Mouse (Mus musculus) frontal cortex, adult (tissue): ENCODE data around the gene Hoxc12.

Experiments used
- ATAC-seq: cut with Nextera tagmentation; 2 replicates; pipeline ENCODE4 v1.9.2; 2017; ENCODE audit warnings: mild to moderate bottlenecking, moderate library complexity, mixed read lengths; ENCODE audit not compliant: low TSS enrichment

The Hoxc12 gene

DNA sequence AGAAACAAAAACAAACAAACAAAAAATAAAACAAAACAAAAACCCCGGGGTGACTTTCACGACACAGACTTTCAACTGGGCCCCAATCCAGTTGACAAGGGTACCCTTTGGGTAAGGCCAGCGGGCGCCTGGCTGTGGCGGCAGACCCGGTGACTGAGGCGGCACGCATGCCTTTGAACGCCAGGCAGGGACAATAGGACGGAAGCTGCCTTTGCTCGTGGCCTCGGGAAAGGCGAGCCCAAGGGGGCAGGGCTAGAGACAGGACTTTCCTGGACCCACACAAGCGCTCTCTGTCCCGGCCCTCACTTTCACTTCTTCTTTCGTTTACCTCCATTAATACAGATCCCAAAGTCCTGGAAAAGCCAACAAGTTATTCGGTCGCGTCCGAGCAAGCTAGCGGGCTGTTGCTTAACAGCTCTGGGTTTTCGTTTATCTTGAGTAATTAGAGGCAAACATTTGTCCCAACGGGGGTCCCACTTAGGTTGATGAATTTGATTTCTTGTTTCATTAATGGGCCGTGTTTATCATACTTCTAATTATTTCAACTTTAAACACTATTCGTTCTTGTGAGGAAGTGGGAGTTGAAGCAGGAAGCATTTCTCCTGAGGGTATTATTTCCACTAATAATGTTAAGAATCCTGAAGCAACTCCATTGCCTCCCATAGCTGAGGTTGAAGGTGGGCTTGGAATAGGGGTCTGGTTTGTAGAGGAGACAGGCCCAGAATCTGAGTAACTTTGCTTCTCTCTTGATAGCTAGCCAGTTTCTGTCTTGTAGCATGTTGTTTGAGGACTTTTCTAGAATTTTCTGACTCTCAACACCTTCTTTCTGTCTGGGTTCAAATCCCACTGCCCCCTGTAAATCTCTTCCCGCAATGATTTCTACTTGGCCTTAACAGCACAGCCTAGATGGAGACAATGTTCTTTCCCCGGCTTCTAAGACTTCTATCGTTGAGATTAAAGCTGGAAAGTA lies 27.4 kb downstream of the Hoxc12 start:
- no peak for ATAC-seq

DNA sequence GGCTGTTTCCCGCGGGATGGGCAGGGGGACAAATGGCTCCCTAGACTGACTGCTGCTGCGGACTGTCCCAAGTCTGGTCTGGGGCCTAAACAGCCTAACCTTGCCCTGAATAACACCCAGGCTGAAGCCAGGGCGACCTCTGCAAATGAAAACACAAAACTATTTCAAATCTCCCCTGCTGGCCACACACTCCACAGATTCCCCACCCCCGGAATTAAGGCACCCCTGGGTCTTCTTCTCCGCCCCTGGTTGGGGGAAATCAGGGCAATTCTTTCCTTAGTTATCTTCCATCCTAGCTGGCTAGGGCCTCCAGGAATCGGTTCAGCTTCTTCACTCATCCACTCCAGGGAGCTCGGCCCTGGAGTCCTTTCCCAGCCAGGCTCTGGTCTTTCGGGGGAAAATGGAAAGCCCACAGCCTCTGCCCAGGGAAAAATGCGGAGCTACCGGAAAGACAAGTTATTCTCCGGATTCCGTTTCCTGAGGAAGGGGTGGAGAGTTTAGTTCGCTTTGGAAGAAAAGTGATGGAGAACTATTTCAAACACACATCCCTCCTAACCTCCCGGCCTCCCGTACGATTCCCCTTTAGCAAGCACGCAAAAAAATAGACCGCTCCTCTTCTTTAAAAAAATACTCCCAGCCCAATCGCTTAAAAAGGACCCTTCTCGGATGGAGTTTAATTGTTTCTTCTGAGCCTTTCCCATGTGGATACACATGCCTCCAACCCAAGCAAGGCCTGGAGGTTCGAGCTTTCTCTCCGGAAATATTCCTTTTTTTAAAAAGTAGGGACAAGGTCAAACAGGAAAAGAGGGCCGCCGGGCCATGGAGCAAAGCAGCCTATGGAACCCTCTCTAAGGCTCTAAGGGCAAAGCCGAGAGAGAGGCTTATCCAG lies 28.7 kb downstream of the Hoxc12 start:
- no peak for ATAC-seq

DNA sequence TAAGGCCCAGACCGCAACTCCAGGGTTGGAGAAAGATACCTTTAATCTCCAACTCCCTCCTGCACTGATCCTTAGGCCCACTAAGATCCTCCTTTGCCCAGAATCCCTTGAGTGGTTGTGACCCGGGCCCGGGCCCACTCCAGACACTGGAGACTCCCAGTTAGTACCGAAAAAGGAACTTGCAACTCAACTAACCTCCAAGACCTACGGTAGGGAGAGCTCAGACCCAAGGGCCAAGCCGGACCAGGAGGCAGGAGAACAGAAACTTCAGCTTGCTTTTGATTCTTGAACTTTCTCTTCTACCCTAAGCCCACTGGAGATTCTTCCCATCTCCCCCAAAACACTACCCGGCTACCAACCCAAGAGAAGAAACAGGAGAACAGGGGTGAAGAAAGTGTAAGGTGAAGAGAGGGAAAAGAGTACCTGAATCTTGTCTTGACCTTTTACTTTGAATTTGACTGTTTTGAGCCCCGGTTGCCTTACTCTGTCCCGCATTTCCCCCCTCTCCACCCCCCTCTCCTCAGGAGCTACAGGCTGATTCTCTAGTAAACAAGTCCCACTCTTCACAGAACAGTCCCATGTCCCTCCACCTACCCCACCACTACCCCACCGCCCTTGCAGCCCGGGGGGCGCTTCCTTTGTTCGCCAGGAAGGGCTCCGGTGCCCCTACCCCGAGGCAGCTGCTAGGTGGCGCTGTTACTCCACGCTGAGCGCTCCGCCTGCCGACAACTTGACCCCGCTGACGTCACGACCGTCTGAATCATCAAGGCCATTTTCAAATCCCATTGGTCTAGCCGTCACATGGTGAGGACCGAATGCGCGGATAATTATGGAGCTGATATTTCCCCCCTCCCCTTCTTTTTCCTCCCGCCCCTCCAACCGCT lies 29.6 kb downstream of the Hoxc12 start:
- ATAC-seq, result no peak

DNA sequence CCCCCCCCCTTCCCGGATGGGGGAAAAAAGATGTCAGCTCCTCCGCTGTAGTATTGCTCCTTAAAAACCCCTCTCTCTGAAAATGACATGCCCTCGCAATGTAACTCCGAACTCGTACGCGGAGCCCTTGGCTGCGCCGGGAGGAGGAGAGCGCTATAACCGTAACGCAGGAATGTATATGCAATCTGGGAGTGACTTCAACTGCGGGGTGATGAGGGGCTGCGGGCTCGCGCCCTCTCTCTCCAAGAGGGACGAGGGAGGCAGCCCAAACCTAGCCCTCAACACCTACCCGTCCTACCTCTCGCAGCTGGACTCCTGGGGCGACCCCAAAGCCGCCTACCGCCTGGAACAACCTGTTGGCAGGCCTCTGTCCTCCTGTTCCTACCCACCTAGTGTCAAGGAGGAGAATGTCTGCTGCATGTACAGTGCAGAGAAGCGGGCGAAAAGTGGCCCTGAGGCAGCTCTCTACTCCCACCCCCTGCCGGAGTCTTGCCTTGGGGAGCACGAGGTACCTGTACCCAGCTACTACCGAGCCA lies 30.3 kb downstream of the Hoxc12 start, which contains the start of gene Hoxc10:
Gene Hoxc10, plus strand, starts transcription at position 21 of the 536 bp plus-strand sequence.
- ATAC-seq, result no peak

DNA sequence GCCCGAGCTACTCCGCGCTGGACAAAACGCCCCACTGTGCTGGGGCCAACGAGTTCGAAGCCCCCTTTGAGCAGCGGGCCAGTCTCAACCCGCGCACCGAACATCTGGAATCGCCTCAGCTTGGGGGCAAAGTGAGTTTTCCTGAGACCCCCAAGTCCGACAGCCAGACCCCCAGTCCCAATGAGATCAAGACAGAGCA lies 30.7 kb downstream of the Hoxc12 start, which contains the start of gene Hoxc5:
Gene Hoxc5, plus strand, starts transcription at position 132 of the 199 bp plus-strand sequence.
- no peak for ATAC-seq

DNA sequence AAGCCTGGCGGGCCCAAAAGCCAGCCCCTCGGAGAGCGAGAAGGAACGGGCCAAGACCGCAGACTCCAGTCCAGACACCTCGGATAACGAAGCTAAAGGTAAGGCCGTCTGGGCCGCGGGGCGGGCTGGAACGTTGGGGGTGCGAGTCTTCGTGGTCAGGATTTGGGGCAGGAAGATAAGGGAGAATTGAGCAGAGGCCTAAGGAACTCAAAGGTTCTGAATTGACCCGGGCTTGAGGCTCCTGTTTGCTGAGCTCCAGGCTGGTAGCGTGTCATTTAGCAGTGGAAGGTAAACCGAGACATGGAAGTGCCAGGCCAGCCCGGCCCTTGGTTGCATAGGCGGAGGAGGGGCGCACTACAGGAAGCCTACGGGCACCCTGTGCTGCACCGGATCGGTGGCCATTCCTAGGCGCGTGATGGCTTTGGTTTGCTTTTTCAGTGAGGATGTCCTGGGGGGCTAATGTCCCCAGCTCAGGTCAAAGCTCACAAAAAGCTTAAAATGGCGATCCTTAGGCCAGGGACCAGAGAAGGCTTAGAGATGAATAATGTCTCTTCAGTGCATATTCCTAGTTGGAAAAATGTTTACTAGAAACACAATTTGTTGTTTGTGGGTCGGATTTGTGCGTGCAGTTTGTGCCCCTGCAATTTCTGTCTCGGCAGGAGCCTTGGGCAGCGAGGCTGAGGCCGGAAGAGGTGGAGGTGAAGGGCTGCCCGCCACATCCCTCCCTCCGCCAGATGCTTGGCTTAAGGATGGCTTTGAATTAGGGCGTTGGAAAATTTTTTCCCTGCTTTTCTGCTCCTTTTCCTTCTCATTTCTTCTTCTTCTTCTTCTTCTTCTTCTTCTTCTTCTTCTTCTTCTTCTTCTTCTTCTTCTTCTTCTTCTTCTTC lies 31.2 kb downstream of the Hoxc12 start:
- ATAC-seq, result no peak

DNA sequence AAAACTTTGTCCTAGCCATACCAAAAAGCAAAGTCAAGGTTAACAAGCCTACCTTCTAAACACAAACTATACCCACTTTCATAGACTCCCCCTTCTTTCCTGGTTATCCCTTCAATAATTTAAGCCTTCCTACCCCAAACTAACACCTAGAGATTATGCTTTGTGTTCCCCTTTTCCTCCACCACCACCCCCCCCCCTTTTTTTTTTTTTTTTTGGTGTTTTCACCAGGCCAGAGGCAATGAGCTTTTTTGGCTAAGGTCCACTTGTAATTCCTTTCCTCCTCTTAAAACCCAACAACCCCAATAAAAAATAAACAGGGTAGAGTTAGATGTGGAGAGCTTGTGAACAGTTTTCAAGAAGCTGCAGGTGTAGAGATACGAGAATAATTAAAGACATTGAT lies 32.7 kb downstream of the Hoxc12 start:
- no peak for ATAC-seq

DNA sequence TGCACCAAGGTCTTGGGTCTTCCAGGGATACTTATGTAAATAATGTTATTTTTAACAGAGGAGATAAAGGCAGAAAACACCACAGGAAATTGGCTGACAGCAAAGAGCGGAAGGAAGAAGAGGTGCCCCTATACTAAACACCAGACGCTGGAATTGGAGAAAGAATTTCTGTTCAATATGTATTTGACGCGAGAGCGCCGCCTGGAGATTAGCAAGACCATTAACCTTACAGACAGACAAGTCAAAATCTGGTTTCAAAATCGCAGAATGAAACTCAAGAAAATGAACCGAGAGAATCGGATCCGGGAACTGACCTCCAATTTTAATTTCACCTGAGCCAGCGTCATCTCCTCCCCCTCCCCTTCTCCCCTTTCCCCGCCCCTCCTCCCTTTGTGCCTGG lies 34.2 kb downstream of the Hoxc12 start:
- ATAC-seq, result no peak

DNA sequence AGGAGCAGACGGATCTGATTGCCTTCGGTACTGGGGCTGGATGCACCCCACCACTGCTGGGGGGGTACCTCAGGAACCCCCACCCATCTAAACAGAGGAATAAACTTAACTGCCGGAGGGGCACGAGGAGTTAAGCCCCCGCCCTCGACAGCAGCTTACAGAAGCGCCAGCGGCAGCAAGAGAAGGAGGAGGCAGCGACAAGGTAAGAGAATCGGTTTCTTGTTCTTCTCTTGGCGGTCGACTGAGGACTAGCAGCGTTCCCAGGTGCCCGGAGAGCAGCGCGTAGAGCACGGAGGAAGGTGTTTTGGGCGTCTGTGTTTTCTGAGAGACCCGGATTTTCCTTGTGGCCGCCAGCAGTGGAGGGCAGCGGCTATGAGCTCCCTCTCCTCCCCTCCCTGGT lies 35.7 kb downstream of the Hoxc12 start:
- ATAC-seq, result no peak

DNA sequence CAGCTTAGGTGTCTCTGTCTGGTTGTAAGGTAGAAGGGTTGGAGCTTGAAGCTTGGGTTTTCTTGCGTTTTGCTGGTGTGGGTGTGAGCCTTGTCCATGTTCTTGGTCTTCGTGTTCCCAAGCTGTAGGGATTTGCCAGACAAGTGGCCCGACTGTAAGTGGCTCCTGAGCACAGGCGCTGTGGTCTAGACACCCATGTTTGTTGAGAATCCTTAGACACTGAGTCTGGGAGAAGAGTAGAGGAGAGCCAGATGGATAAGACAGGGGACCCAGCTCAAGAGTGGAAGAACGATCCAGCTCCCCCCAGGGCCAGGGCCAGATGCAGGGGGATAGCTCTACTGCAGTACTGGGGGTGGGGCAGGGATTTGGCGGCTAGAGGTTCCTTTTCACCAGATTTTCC lies 36.2 kb downstream of the Hoxc12 start:
- no peak for ATAC-seq

DNA sequence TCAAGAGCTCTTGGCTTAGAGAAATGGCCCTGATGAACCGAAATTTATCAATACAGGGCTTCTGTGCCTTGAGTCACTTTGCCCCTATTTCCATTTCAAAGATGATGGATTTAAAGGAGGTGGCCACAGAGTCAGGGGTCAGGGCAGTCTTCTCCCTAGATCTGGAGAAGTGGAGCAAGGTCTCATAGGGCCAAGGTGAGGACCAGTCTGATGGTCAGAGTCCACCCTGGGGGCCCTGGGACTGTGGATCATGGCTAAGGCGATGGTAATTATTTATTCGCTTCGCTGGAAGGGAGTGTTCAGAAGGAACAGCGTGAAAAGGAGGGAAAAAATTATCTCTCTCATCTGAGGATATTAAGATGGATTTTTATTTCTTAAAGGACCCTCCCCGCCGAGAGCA lies 38.5 kb downstream of the Hoxc12 start:
- no peak for ATAC-seq

DNA sequence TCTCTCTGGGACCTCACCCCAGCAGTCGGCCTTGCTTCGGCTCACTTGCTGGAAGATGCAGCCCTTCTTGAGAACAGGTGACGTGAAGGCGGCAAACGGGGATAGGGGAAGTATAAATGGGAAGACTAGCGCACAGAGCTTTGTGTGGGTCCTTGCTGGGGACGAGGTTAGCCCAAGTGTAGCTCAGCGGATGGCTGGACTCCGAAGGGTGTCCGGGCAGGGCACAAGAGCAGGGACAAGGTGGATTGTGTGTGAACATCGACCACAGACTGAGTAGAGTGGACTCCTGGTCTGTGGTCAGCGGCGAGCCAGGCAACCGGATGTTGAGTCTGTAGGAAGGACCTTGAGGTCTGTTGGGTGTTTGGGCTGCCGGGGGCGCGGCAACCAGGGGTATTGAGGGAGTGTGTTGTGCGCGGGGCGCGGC lies 39.1 kb downstream of the Hoxc12 start:
- no peak for ATAC-seq

DNA sequence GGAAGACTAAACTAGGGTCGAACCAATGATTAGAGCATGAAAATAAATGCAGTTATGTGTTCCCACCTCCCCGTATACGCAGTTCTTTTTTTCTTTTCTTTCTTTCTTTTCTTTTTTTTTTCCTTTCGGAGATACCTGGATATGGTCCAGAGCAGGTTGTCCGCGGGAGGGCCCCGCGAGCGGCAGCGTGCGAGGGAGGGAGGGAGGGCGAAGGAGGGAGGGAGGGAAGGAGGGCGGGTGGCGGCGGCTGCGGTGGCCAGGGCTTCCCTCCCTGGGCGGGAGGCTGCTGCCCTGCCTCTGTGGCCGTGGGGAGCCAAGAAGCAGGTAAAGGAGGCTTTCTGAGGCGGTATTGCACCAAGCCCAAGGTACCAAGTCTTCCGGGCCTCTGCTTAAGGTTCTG lies 39.6 kb downstream of the Hoxc12 start, which contains the start of gene Hoxc9:
Gene Hoxc9, plus strand, starts transcription at position 269 of the 400 bp plus-strand sequence.
- no peak for ATAC-seq

DNA sequence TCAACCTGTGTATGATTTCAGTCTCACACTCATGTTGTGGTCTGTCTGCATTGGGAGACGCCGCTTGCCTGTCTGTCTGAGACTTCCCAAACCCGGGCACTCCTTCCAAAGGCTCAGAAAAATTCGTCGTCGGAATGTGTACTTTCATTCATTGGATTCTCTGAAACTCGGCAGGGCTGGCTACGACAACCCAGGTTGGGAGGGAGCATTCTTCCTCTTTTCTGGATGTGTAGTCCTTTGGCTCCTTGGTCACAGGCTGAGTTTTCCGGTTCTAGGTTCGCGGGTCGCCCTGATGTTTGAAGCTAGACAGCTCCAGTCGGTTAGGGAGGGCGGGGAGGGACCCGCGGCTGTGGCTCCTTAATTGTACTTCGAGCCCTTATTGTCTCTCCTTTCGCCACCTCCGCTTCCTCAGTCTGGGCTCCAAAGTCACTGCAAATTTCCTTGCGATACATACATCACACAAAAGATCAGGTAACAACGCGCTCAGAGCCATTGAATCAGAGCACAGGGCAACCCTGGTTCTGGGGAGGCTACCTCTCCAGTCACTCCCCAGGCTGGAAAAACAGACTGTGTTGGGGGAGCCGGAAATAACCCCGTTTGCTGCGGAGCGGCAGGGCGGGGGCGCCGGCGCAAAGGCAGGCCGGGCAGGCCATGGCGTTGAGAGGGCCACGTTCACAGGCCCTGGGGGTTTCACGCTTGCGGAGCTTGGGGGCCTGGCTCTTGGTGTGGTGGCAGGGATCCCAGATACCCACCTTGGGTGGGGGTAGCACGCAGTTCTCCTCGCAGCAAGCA lies 40.3 kb downstream of the Hoxc12 start:
- no peak for ATAC-seq

DNA sequence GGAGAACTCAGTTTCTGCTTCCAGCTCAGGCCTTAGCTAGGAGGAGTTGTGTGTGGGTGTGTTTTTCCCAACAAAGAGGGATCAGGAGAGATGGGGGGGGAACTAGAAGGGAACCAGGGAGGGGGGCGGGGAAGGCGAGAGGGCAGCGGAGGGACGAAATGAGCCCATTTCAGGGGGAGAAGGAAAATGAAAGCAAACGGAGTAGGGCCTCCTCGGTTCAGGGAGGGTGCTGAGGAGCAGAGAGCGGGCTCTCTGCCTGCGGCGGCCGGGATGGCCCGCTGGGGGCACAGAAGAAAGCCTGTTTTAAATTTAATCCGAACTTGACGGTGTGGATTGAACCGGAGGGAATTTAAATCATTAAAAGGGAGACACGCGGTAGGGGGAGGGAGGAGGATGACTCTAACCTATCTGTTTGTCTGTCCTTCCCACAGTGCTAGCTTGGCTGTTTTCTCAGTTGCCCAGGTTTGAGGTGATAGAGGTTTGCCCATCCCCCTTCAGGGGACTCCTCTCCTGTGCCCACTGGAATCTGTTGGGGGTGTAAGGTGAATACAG lies 40.9 kb downstream of the Hoxc12 start:
- no peak for ATAC-seq

DNA sequence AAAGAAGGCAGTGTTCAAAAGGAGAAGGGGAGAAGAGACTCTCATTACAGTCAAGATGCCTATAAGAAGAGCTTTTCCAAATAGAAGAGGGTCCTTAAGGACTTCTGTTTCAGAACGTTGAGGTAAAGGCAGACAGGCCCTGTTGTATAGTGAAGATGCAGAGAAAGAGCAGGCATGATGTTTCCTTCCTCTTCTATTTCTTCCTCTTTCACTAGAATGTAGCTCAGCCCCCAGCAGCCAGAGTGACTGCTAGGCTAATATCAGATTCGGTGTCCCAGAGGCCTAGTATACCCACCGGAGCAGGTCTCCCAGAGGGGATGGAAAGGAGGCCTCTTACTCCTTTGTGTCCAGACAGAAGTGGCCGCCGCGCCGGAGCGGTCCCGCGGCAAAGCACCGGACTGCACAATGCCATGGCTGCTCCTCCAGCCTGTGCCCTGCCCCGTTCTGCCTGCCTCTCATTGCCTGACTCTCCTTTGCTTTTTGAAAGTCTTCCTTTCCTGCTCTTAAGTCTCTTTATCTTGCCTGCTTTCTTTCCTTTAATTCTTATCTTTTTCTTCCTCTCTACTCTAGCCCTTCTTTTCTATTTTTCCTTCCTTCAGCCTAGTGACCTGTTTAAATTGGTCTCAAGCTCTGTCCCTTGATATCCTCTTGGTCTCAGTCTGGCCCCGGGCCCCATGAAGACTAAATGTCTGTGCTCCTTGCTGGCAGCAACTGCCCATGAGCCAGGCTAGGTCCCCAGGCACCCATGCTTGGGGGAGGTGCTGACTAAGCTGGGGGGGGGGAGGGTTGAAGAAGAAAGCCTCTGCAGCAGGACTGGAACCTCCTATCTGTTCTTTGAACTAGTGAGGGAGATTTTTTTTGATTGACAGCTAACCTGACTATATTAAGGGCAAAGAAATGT lies 42.3 kb downstream of the Hoxc12 start:
- no peak for ATAC-seq

DNA sequence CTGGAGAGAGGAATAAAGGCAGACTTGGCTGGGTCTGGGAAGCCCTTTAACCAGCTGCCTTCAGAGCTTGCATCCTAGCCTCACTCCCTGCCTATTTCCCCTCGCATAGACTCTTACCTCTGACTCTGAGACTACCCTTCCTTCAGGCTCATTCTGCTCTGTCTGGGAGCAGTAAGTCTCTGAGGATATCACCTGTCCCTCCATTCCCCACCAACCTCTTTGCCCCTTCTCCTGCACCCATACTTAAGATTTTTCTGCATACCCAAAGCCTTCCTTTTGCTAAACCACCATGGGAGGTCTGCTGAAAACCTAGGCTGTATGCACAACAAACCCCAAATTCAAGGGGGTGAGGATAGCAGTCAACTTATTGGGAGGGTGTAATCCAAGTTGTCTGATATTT lies 43.4 kb downstream of the Hoxc12 start:
- no peak for ATAC-seq

DNA sequence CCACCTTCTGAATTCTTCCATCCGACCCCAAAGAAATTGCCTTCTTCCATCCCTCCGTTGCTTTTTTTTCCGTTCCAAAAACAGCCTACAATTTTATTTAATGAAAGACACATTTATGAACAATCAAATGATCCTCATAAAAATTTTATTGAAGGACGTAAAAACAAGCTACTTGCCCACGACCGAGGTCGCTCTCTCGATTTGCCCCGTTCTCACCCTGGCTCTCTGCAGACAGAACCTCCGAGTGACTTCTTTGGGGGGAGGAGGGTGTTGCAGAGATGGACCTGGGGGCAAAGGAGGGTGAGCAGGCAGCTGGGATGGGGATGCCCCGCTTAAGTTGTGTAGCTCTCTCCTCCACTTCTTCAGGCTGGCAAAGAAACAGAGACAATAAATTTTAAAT lies 43.8 kb downstream of the Hoxc12 start:
- ATAC-seq, result no peak
